Mouse (Mus musculus) hindbrain, embryonic 10.5 days (tissue): Measurements from ENCODE around the gene Krt10. TPM values are rescaled to one million over a fixed set of nuclear protein-coding genes. Genes with fewer than 3 reads are reported as not detected.

ENCODE experiments used
- DNase-seq: peaks from one replicate; pipeline ENCODE4 v3.0.0-alpha.2; 2017; ENCODE audit warnings: low spot score
- H3K27ac ChIP-seq: fragments of 300-500 bp; sonication (generic); 2 replicates; pipeline ENCODE4 v1.5.1; 2016; ENCODE audit warnings: mild to moderate bottlenecking, moderate library complexity
- H3K27me3 ChIP-seq: fragments of 300-500 bp; sonication (generic); 2 replicates; pipeline ENCODE4 v1.6.1; 2016; ENCODE audit warnings: mild to moderate bottlenecking; ENCODE audit not compliant: poor library complexity, insufficient read depth, severe bottlenecking
- H3K36me3 ChIP-seq: fragments of 300-500 bp; sonication (generic); 2 replicates; pipeline ENCODE4 v1.6.1; 2016; ENCODE audit warnings: mild to moderate bottlenecking, moderate library complexity
- H3K4me1 ChIP-seq: fragments of 300-500 bp; sonication (generic); replicated peaks from 2 replicates; pipeline ENCODE4 v1.6.1; 2016; ENCODE audit warnings: mild to moderate bottlenecking
- H3K4me3 ChIP-seq: fragments of 300-500 bp; sonication (generic); 2 replicates; pipeline ENCODE4 v1.5.1; 2016; ENCODE audit warnings: mild to moderate bottlenecking, moderate library complexity
- H3K9me3 ChIP-seq: fragments of 300-500 bp; sonication (generic); 2 replicates; pipeline ENCODE4 v1.6.1; 2016; ENCODE audit warnings: mild to moderate bottlenecking, moderate library complexity
- WGBS: fragments of 180-500 bp; shearing (Covaris S2); methylation state at CpG from one replicate; pipeline ENCODE4 v1.1.7; 2016; 5-methylcytosine and 5-hydroxymethylcytosine counted together
- polyA plus RNA-seq: library from polyadenylated mRNA; unstranded; fragments of >200 nt; fragmentation: Nextera tagmentation; extraction: Ambion mirVana; gene quantifications from 2 replicates; pipeline ENCODE4 v1.2.1, GENCODE M21; 2016

The Krt10 gene
- polyA plus RNA-seq = 22.4 and 27.4 TPM in 2 replicates

DNA sequence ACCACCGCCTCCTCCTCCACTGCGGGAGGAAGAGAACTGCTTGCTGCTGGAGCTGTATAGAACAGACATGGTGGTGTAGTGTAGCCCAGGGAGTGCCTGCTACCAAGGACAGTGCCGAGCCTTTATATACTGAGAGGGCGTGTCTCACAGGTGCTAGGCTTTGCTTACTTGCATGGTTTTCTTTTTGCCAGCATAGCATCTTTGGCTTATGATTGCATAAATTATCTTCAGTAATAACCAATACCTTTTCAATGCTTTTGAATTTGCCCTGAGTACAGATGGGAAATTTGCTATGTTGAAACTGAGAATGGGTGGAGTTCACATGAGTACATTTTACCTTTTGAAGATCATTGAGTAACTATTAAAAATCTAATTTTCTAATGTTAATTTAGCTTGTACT is at the start of gene Krt10:
TSS of gene Krt10 (minus strand) at position 101 of the 400 bp plus-strand sequence.
- no peak for DNase-seq
- Histone ChIP-seq H3K9me3 (no peaks in the 10 kb centered on the region), H3K27ac (no peak within 1 kb of the TSS), H3K36me3 (0 out of 2 replicates have a peak, but pooled peaks cover 7% of the 10 kb centered on the region), H3K4me3 (no peak within 1 kb of the TSS), H3K4me1 (peaks cover 9% of the 10 kb centered on the region), H3K27me3 (peaks cover 3% of the 10 kb centered on the region; the same call in 1 of the 2 replicates)
- WGBS = 86% methylated on average over 4 of the region's 4 CpGs

GRCm38 (mm10) chr11:99437972-99438371 is 48.8 kb upstream of the Krt10 start, which contains the start of gene Krt20:
Gene Krt20 (minus strand): TSS chr11:99438150.
- Histone ChIP-seq H3K4me3 (no peak within 1 kb of the TSS), H3K27ac (no peak within 1 kb of the TSS), H3K4me1 (0 out of 2 replicates have a peak, but pooled peaks cover 4% of the 10 kb centered on the region), H3K36me3 (no peaks in the 10 kb centered on the region), H3K27me3 (no peaks in the 10 kb centered on the region), H3K9me3 (no peaks in the 10 kb centered on the region)
- WGBS = 62% methylated on average over 10 of the region's 10 CpGs
- no peak for DNase-seq

- DNase-seq = no peak
- 0 out of 2 replicates have a peak, but pooled peaks cover 4% of the 10 kb centered on the region for H3K4me1 ChIP-seq
- H3K27me3 ChIP-seq = no peaks in the 10 kb centered on the region
- no peaks in the 10 kb centered on the region for H3K36me3 ChIP-seq
- H3K9me3 ChIP-seq = no peaks in the 10 kb centered on the region
- H3K4me3 ChIP-seq = no peak overlapping the region
- no peak overlapping the region for H3K27ac ChIP-seq
- WGBS = 75% methylated on average over 4 of the region's 4 CpGs
Measured at GRCm38 (mm10) chr11:99436625-99437024, 47.5 kb upstream of the Krt10 start.

GRCm38 (mm10) chr11:99430670-99431069 is 41.5 kb upstream of the Krt10 start:
- WGBS = 57% methylated on average over 12 of the region's 12 CpGs
- no peak overlapping the region for H3K4me3 ChIP-seq
- H3K4me1 ChIP-seq = 0 out of 2 replicates have a peak, but pooled peaks cover 3% of the 10 kb centered on the region
- no peaks in the 10 kb centered on the region for H3K36me3 ChIP-seq
- H3K27ac ChIP-seq = no peak overlapping the region
- H3K9me3 ChIP-seq = no peaks in the 10 kb centered on the region
- no peaks in the 10 kb centered on the region; the same call in 1 of the 2 replicates for H3K27me3 ChIP-seq
- peak; percentile 10 for DNase-seq

DNA sequence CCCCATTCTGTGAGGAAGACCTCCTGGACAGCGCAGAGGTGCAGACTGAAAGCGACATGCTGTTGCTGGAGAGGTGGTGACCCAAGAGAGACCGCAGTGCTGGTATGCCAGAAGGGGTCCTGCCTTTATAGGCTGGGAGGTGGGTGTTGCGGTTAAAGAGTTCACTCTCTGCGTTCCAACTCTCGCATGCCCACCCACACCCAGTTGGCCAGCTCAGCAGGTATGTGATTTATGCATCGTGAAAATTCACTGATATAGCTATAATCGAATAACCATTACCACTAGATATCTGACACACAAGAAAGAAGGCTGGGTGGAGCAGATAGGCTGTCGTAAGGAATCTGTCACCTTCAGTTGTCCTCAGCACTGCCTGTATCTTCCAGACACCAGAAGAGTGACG is 33.0 kb upstream of the Krt10 start, which contains the start of gene Krt12:
TSS of gene Krt12 (minus strand) at position 101 of the 400 bp plus-strand sequence.
- Histone ChIP-seq H3K27me3 (0 out of 2 replicates have a peak, but pooled peaks cover 3% of the 10 kb centered on the region), H3K4me3 (no peak within 1 kb of the TSS), H3K9me3 (no peaks in the 10 kb centered on the region), H3K27ac (no peak within 1 kb of the TSS), H3K4me1 (no peaks in the 10 kb centered on the region), H3K36me3 (no peaks in the 10 kb centered on the region)
- 91% methylated on average over 10 of the region's 10 CpGs for WGBS
- DNase-seq = no peak

- H3K4me3 ChIP-seq = no peak overlapping the region
- H3K27ac ChIP-seq = no peak overlapping the region
- H3K9me3 ChIP-seq = no peaks in the 10 kb centered on the region
- H3K36me3 ChIP-seq = no peaks in the 10 kb centered on the region
- DNase-seq = no peak
- 60% methylated on average over 10 of the region's 10 CpGs for WGBS
- H3K4me1 ChIP-seq = no peaks in the 10 kb centered on the region
- 0 out of 2 replicates have a peak, but pooled peaks cover 3% of the 10 kb centered on the region for H3K27me3 ChIP-seq
Measured at GRCm38 (mm10) chr11:99420586-99420985, 31.4 kb upstream of the Krt10 start.

GRCm38 (mm10) chr11:99417819-99418218 is 28.7 kb upstream of the Krt10 start:
- Histone ChIP-seq H3K4me3 (no peak overlapping the region), H3K4me1 (no peaks in the 10 kb centered on the region), H3K36me3 (no peaks in the 10 kb centered on the region), H3K27ac (no peak overlapping the region), H3K27me3 (0 out of 2 replicates have a peak, but pooled peaks cover 3% of the 10 kb centered on the region), H3K9me3 (no peaks in the 10 kb centered on the region)
- no peak for DNase-seq
- WGBS = 71% methylated on average over 16 of the region's 16 CpGs

DNA sequence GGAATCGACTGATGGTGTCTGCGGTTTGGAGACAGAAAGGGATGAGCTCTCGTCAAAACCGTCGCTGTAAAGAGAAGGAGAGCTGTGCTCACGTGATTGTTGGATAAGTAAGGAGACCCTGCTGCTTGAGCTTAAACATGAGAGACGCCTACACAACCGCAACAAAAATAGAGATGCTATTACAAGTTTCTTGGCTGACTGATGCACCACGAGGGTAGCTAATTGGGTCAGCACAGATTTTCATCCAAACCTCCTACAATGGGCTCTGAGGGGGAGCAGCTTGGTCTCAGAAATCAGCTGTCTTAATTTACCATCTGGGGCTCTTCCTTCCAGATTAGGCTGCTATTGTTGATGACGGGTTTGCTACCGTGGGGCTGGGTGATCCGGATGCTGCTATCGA is 27.7 kb upstream of the Krt10 start:
- no peaks in the 10 kb centered on the region for H3K4me1 ChIP-seq
- 89% methylated on average over 13 of the region's 13 CpGs for WGBS
- H3K27me3 ChIP-seq = 0 out of 2 replicates have a peak, but pooled peaks cover 3% of the 10 kb centered on the region
- DNase-seq = no peak
- H3K4me3 ChIP-seq = no peak overlapping the region
- H3K27ac ChIP-seq = no peak overlapping the region
- no peaks in the 10 kb centered on the region for H3K36me3 ChIP-seq
- H3K9me3 ChIP-seq = no peaks in the 10 kb centered on the region

DNA sequence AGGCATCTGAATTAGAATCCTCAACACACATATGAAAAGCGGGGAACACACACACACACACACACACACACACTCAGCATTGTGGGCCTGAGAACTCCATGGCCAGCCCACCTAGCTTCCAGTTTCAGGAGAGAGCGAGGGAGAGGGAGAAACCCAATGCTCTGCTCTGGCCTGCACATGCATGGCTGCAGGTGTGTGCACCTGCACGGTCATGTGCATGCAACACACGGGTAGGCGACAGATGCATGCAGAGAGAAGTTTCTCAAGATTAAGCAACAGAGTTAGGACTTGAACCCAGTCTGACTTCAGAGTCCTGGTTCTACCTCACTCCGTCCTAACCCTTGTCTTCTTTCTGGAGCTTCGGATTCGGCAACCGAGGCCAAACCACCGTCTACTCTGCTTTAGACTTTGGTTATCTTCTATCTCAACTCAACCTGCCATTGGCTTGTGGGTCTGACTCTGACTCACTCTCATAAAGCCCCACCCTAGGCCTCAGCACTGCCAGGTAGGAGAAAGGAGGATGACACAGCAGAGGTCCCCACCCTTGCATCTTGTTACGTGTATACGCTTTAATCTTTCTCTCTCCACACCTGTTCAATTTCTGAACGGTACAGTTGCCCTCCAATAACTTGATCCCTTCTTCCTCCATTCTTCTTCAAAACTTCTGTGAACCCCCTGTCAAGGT is 25.4 kb upstream of the Krt10 start:
- WGBS = 91% methylated on average over 13 of the region's 13 CpGs
- 0 out of 2 replicates have a peak, but pooled peaks cover 3% of the 10 kb centered on the region for H3K27me3 ChIP-seq
- H3K9me3 ChIP-seq = no peaks in the 10 kb centered on the region

GRCm38 (mm10) chr11:99413247-99413646 is 24.1 kb upstream of the Krt10 start:
- peak; percentile 17 for DNase-seq
- Histone ChIP-seq H3K27ac (no peak overlapping the region), H3K4me1 (no peaks in the 10 kb centered on the region), H3K27me3 (0 out of 2 replicates have a peak, but pooled peaks cover 3% of the 10 kb centered on the region), H3K9me3 (no peaks in the 10 kb centered on the region), H3K4me3 (no peak overlapping the region), H3K36me3 (no peaks in the 10 kb centered on the region)
- 24% methylated on average over 6 of the region's 6 CpGs for WGBS

More for the DNA sequence above, 25.4 kb upstream of the Krt10 start:
- H3K4me3 ChIP-seq = no peak overlapping the region
- H3K27ac ChIP-seq = no peak overlapping the region
- no peaks in the 10 kb centered on the region for H3K36me3 ChIP-seq
- no peak for DNase-seq
- no peaks in the 10 kb centered on the region for H3K4me1 ChIP-seq

DNA sequence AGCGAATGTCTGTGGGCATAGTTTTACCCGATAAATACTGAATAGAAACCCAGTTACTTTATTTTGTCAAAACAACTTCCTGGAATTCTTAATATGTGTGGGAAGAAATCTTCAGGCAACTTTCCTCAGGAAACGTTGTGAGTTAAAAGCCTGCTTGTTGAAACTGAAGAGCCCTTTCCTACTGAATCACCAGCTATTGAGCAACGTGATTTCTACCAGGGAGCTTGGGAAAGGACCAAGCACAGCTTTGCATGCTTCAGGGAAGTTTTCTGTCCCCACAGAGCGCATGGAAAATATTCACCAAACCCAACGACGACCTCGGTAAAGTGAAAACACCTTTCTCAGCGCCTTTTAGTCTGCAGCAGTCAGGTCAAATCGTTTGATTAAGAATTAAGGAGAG is 17.0 kb upstream of the Krt10 start:
- WGBS = 82% methylated on average over 10 of the region's 10 CpGs
- no peaks in the 10 kb centered on the region for H3K9me3 ChIP-seq
- no peak overlapping the region for H3K27ac ChIP-seq
- no peak overlapping the region for H3K4me3 ChIP-seq
- H3K36me3 ChIP-seq = no peaks in the 10 kb centered on the region
- H3K27me3 ChIP-seq = no peaks in the 10 kb centered on the region
- no peaks in the 10 kb centered on the region for H3K4me1 ChIP-seq
- no peak for DNase-seq

GRCm38 (mm10) chr11:99399956-99400549 is 10.9 kb upstream of the Krt10 start:
- H3K4me3 ChIP-seq = no peak overlapping the region
- DNase-seq = no peak
- no peaks in the 10 kb centered on the region for H3K9me3 ChIP-seq
- H3K36me3 ChIP-seq = no peaks in the 10 kb centered on the region
- H3K27me3 ChIP-seq = 0 out of 2 replicates have a peak, but pooled peaks cover 7% of the 10 kb centered on the region
- H3K27ac ChIP-seq = no peak overlapping the region
- 86% methylated on average over 13 of the region's 13 CpGs for WGBS
- H3K4me1 ChIP-seq = no peaks in the 10 kb centered on the region

- Histone ChIP-seq H3K4me1 (no peaks in the 10 kb centered on the region), H3K27me3 (0 out of 2 replicates have a peak, but pooled peaks cover 7% of the 10 kb centered on the region), H3K36me3 (no peaks in the 10 kb centered on the region), H3K4me3 (no peak overlapping the region), H3K27ac (no peak overlapping the region), H3K9me3 (no peaks in the 10 kb centered on the region)
- WGBS = 65% methylated on average over 8 of the region's 8 CpGs
- DNase-seq = no peak
Measured at GRCm38 (mm10) chr11:99398832-99399231, 9.7 kb upstream of the Krt10 start.
